Mouse (Mus musculus): Measurements from ENCODE around the gene Bcl6.

The Bcl6 gene

GRCm38 (mm10) chr16:23972901-23973300 lies 15.8 kb downstream of the Bcl6 start:
- no peaks in the 10 kb centered on the region for H3K9me3 ChIP-seq (ENCODE audit: low read length)
- no peak overlapping the region for H3K4me3 ChIP-seq (replicated peaks; ENCODE audit: low read length)
- TF ChIP-seq POU5F1 (IDR thresholded peaks at IDR 0.05; ENCODE audit: borderline replicate concordance, low read length) (no peak), NANOG (IDR thresholded peaks at IDR 0.05; ENCODE audit: borderline replicate concordance, low read length) (no peak), CTCF (conservative IDR thresholded peaks at IDR 0.05; ENCODE audit: low read length) (no peak)

GRCm38 (mm10) chr16:23972126-23972740 lies 16.4 kb downstream of the Bcl6 start:
- Histone ChIP-seq H3K36me3 (ENCODE audit: insufficient read depth, low read length) (peaks cover 5% of the 10 kb centered on the region; the same call in 1 of the 2 replicates), H3K4me3 (replicated peaks; ENCODE audit: low read length) (0 out of 2 replicates have a peak overlapping the region, but pooled peaks have one; percentile 41), H3K27me3 (ENCODE audit: insufficient read depth, low read length) (no peaks in the 10 kb centered on the region), H3K4me1 (replicated peaks; ENCODE audit: low read depth, low read length) (peaks cover 18% of the 10 kb centered on the region), H3K9me3 (ENCODE audit: low read length) (no peaks in the 10 kb centered on the region)
- TF ChIP-seq CTCF (conservative IDR thresholded peaks at IDR 0.05; ENCODE audit: low read length) = no peak
- TF ChIP-seq POU5F1 (IDR thresholded peaks at IDR 0.05; ENCODE audit: borderline replicate concordance, low read length) = no peak
- TF ChIP-seq NANOG (IDR thresholded peaks at IDR 0.05; ENCODE audit: borderline replicate concordance, low read length) = no peak

More at GRCm38 (mm10) chr16:23972901-23973300, 15.8 kb downstream of the Bcl6 start:
- Histone ChIP-seq H3K4me1 (replicated peaks; ENCODE audit: low read depth, low read length) (peaks cover 14% of the 10 kb centered on the region), H3K27me3 (ENCODE audit: insufficient read depth, low read length) (no peaks in the 10 kb centered on the region; the same call in 1 of the 2 replicates), H3K36me3 (ENCODE audit: insufficient read depth, low read length) (peaks cover 5% of the 10 kb centered on the region; the same call in 1 of the 2 replicates)

GRCm38 (mm10) chr16:23969919-23970318 lies 18.7 kb downstream of the Bcl6 start:
- H3K4me1 ChIP-seq (replicated peaks; ENCODE audit: low read depth, low read length) = peaks cover 18% of the 10 kb centered on the region
- TF ChIP-seq NANOG (IDR thresholded peaks at IDR 0.05; ENCODE audit: borderline replicate concordance, low read length) (no peak), CTCF (conservative IDR thresholded peaks at IDR 0.05; ENCODE audit: low read length) (no peak), POU5F1 (IDR thresholded peaks at IDR 0.05; ENCODE audit: borderline replicate concordance, low read length) (no peak)
- H3K9me3 ChIP-seq (ENCODE audit: low read length) = no peaks in the 10 kb centered on the region
- no peak overlapping the region for H3K4me3 ChIP-seq (replicated peaks; ENCODE audit: low read length)
- H3K27me3 ChIP-seq (ENCODE audit: insufficient read depth, low read length) = no peaks in the 10 kb centered on the region
- peaks cover 5% of the 10 kb centered on the region; the same call in 1 of the 2 replicates for H3K36me3 ChIP-seq (ENCODE audit: insufficient read depth, low read length)

- TF ChIP-seq POU5F1 (IDR thresholded peaks at IDR 0.05; ENCODE audit: borderline replicate concordance, low read length) = no peak
- no peak for TF ChIP-seq CTCF (conservative IDR thresholded peaks at IDR 0.05; ENCODE audit: low read length)
- TF ChIP-seq NANOG (IDR thresholded peaks at IDR 0.05; ENCODE audit: borderline replicate concordance, low read length) = no peak
- peaks cover 5% of the 10 kb centered on the region; the same call in 1 of the 2 replicates for H3K36me3 ChIP-seq (ENCODE audit: insufficient read depth, low read length)
Measured at GRCm38 (mm10) chr16:23968888-23969287, 19.8 kb downstream of the Bcl6 start.

GRCm38 (mm10) chr16:23967301-23967700 lies 21.4 kb downstream of the Bcl6 start:
- TF ChIP-seq NANOG (IDR thresholded peaks at IDR 0.05; ENCODE audit: borderline replicate concordance, low read length) = no peak
- peak; percentile 93 for TF ChIP-seq CTCF (conservative IDR thresholded peaks at IDR 0.05; ENCODE audit: low read length)
- TF ChIP-seq POU5F1 (IDR thresholded peaks at IDR 0.05; ENCODE audit: borderline replicate concordance, low read length) = no peak
- no peaks in the 10 kb centered on the region for H3K9me3 ChIP-seq (ENCODE audit: low read length)
- H3K27me3 ChIP-seq (ENCODE audit: insufficient read depth, low read length) = 0 out of 2 replicates have a peak, but pooled peaks cover 3% of the 10 kb centered on the region
- no peak overlapping the region for H3K4me3 ChIP-seq (replicated peaks; ENCODE audit: low read length)
- H3K4me1 ChIP-seq (replicated peaks; ENCODE audit: low read depth, low read length) = peaks cover 12% of the 10 kb centered on the region
- peaks cover 5% of the 10 kb centered on the region; the same call in 1 of the 2 replicates for H3K36me3 ChIP-seq (ENCODE audit: insufficient read depth, low read length)

More at GRCm38 (mm10) chr16:23968888-23969287, 19.8 kb downstream of the Bcl6 start:
- Histone ChIP-seq H3K4me3 (replicated peaks; ENCODE audit: low read length) (no peak overlapping the region), H3K4me1 (replicated peaks; ENCODE audit: low read depth, low read length) (peaks cover 18% of the 10 kb centered on the region), H3K27me3 (ENCODE audit: insufficient read depth, low read length) (no peaks in the 10 kb centered on the region), H3K9me3 (ENCODE audit: low read length) (no peaks in the 10 kb centered on the region)

GRCm38 (mm10) chr16:23966066-23966465 lies 22.6 kb downstream of the Bcl6 start:
- Histone ChIP-seq H3K9me3 (ENCODE audit: low read length) (no peaks in the 10 kb centered on the region), H3K27me3 (ENCODE audit: insufficient read depth, low read length) (0 out of 2 replicates have a peak, but pooled peaks cover 3% of the 10 kb centered on the region), H3K4me3 (replicated peaks; ENCODE audit: low read length) (no peak overlapping the region), H3K36me3 (ENCODE audit: insufficient read depth, low read length) (peaks cover 2% of the 10 kb centered on the region; the same call in 1 of the 2 replicates), H3K4me1 (replicated peaks; ENCODE audit: low read depth, low read length) (peaks cover 12% of the 10 kb centered on the region; the same call in 1 of the 2 replicates)
- TF ChIP-seq CTCF (conservative IDR thresholded peaks at IDR 0.05; ENCODE audit: low read length) = no peak
- TF ChIP-seq NANOG (IDR thresholded peaks at IDR 0.05; ENCODE audit: borderline replicate concordance, low read length) = no peak
- no peak for TF ChIP-seq POU5F1 (IDR thresholded peaks at IDR 0.05; ENCODE audit: borderline replicate concordance, low read length)

GRCm38 (mm10) chr16:23964706-23965367 lies 23.8 kb downstream of the Bcl6 start:
- Histone ChIP-seq H3K27me3 (ENCODE audit: insufficient read depth, low read length) (0 out of 2 replicates have a peak, but pooled peaks cover 3% of the 10 kb centered on the region), H3K9me3 (ENCODE audit: low read length) (no peaks in the 10 kb centered on the region), H3K36me3 (ENCODE audit: insufficient read depth, low read length) (no peaks in the 10 kb centered on the region), H3K4me3 (replicated peaks; ENCODE audit: low read length) (no peak overlapping the region), H3K4me1 (replicated peaks; ENCODE audit: low read depth, low read length) (peaks cover 11% of the 10 kb centered on the region; the same call in 1 of the 2 replicates)
- no peak for TF ChIP-seq CTCF (conservative IDR thresholded peaks at IDR 0.05; ENCODE audit: low read length)
- TF ChIP-seq NANOG (IDR thresholded peaks at IDR 0.05; ENCODE audit: borderline replicate concordance, low read length) = no peak
- TF ChIP-seq POU5F1 (IDR thresholded peaks at IDR 0.05; ENCODE audit: borderline replicate concordance, low read length) = no peak
